Mouse (Mus musculus) brain, adult 10 weeks (tissue): ENCODE results near the gene Snurf. TPM values are rescaled to one million over a fixed set of nuclear protein-coding genes. Genes with fewer than 3 reads are reported as not detected.

Source experiments
- polyA plus RNA-seq: library from polyadenylated mRNA; stranded (reverse); fragments of 350-450 nt; fragmentation: Illumina TruSeq; extraction: RNeasy Lipid Tissue Mini Kit (QIAGEN cat#74804); gene quantifications from one replicate; pipeline ENCODE4 v1.2.3, GENCODE M21; 2015; ENCODE audit warnings: low read depth, low replicate concordance

Gene Snurf
- 1,368 TPM for polyA plus RNA-seq

GRCm38 (mm10) chr7:60004606-60005330 is at the start of gene Snurf, which contains the start of gene Gm38393:
Snurf (minus strand) TSS chr7:60005049.
Gm38393 (minus strand) TSS chr7:60005064.

Other genes with a start within 250 kb of the Snurf start
- gene Gm38393, start within 50 bp of the Snurf start, polyA plus RNA-seq: 16.9 TPM
- 1,045 TPM for gene Snrpn, start 135.2 kb upstream of the Snurf start, polyA plus RNA-seq